Mouse (Mus musculus) lung, embryonic 16.5 days (tissue): ENCODE measurements at regions not wholly inside any gene's neighbourhood (a gene's known extent, or its start where the extent isn't known, plus 50 kb on each side); places are given as distances from the start of the nearest gene placed in this dataset.

Experiments
- ATAC-seq: fragments of 200-750 bp; cut with Nextera tagmentation; 2 replicates; pipeline ENCODE4 v1.8.0; 2017; ENCODE audit warnings: low read depth, mild to moderate bottlenecking, moderate library complexity
- H3K27ac ChIP-seq: fragments of 300-500 bp; sonication (generic); 2 replicates; pipeline ENCODE4 v1.5.1; 2014; ENCODE audit warnings: mild to moderate bottlenecking, control low read depth, low read length
- H3K27me3 ChIP-seq: fragments of 300-500 bp; sonication (generic); 2 replicates; pipeline ENCODE4 v1.6.1; 2014; ENCODE audit warnings: low read depth, low read length, mixed read lengths; ENCODE audit not compliant: control insufficient read depth, insufficient read depth
- H3K36me3 ChIP-seq: fragments of 300-500 bp; sonication (generic); 2 replicates; pipeline ENCODE4 v1.6.1; 2014; ENCODE audit warnings: low read length; ENCODE audit not compliant: control insufficient read depth, insufficient read depth
- H3K4me1 ChIP-seq: fragments of 300-500 bp; sonication (generic); replicated peaks from 2 replicates; pipeline ENCODE4 v1.6.1; 2014; ENCODE audit warnings: low read length, mixed read lengths; ENCODE audit not compliant: control insufficient read depth, insufficient read depth
- H3K4me2 ChIP-seq: fragments of 300-500 bp; sonication (generic); 2 replicates; pipeline ENCODE4 v1.6.1; 2014; ENCODE audit warnings: low read depth, low read length, control low read depth
- H3K4me3 ChIP-seq: fragments of 300-500 bp; sonication (generic); 2 replicates; pipeline ENCODE4 v1.5.1; 2014; ENCODE audit warnings: mild to moderate bottlenecking, low read length, control low read depth
- H3K9ac ChIP-seq: fragments of 300-500 bp; sonication (generic); 2 replicates; pipeline ENCODE4 v1.6.1; 2014; ENCODE audit warnings: low read length, control low read depth
- H3K9me3 ChIP-seq: fragments of 300-500 bp; sonication (generic); 2 replicates; pipeline ENCODE4 v1.6.1; 2016; ENCODE audit warnings: low read length; ENCODE audit not compliant: control insufficient read depth
- WGBS: fragments of 180-500 bp; shearing (Covaris S2); extraction: QIAGEN DNeasy Blood & Tissue Kit; methylation state at CpG from one replicate; pipeline ENCODE4 v1.1.7; 2014; 5-methylcytosine and 5-hydroxymethylcytosine counted together

GRCm38 (mm10) chr5:111506821-111507220 is 89.7 kb downstream of the Mn1 start:
- no peaks in the 10 kb centered on the region for H3K36me3 ChIP-seq
- H3K9ac ChIP-seq = no peak overlapping the region
- no peak overlapping the region for H3K4me2 ChIP-seq
- H3K27ac ChIP-seq = peak overlapping the region; percentile 78
- no peaks in the 10 kb centered on the region for H3K9me3 ChIP-seq
- 27% methylated on average over 6 of the region's 6 CpGs for WGBS
- H3K4me1 ChIP-seq = peaks cover 35% of the 10 kb centered on the region
- no peaks in the 10 kb centered on the region for H3K27me3 ChIP-seq
- H3K4me3 ChIP-seq = no peak overlapping the region
- ATAC-seq = peak; percentile 62

DNA sequence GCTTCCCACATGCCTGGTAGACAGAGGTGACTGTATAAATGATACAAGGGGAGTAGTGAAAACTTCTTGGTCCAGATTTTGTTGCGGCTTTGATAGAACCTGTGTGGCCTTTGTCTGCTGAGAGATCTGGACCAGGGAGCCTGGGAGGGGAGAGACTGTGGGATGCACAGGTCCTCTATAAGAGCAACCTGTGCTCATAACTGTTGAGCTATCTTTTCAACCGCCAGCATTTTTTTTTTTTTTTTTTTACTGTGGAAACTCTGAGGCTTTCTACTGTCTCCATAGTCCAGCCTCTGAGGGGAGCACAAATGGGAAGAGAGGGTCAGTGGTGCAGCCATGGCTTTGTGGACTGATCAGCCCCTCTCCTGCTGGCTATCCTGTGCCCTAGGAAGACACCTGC is 90.2 kb downstream of the Mn1 start:
- Histone ChIP-seq H3K27me3 (no peaks in the 10 kb centered on the region), H3K36me3 (no peaks in the 10 kb centered on the region), H3K4me3 (no peak overlapping the region), H3K4me1 (peaks cover 38% of the 10 kb centered on the region), H3K9ac (no peak overlapping the region), H3K27ac (peak overlapping the region; percentile 78), H3K4me2 (no peak overlapping the region), H3K9me3 (no peaks in the 10 kb centered on the region)
- WGBS = 88% methylated on average over 2 of the region's 2 CpGs
- no peak for ATAC-seq

- H3K9me3 ChIP-seq = no peaks in the 10 kb centered on the region
- H3K4me1 ChIP-seq = peaks cover 39% of the 10 kb centered on the region
- no peaks in the 10 kb centered on the region for H3K27me3 ChIP-seq
- H3K4me3 ChIP-seq = peak overlapping the region; percentile 33
- H3K27ac ChIP-seq = peak overlapping the region; percentile 80
- peak overlapping the region; percentile 51 for H3K9ac ChIP-seq
- H3K4me2 ChIP-seq = peak overlapping the region; percentile 48
- peak; percentile 82 for ATAC-seq
- H3K36me3 ChIP-seq = no peaks in the 10 kb centered on the region
- 2% methylated on average over 20 of the region's 21 CpGs for WGBS
Measured at GRCm38 (mm10) chr5:111509014-111509561, 91.9 kb downstream of the Mn1 start.

DNA sequence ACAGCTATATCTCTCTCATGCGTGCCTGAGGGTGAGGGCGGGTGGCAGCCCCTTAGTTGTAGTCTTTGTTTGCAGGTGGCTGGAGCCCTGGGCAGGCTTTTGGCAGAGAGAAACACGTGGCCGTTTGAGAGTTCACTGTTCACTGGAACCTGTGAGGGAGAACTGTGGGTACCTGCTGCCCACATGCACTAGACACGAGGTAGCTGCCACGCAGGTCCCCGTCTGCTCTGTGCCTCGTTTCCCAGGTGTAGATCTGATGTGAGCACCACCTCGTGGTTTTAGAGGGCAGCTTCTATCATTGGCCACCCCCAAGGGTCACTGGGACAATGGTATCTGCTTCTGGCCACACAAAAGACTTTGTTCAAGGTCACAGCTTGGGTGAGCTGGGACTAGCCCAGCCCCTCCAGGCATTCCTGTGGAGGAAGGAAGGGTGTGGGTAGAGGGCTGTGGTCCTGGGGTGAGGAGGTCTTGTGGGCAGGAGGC is 92.5 kb downstream of the Mn1 start:
- no peaks in the 10 kb centered on the region for H3K9me3 ChIP-seq
- peak overlapping the region; percentile 48 for H3K4me2 ChIP-seq
- ATAC-seq = peak; percentile 48
- no peaks in the 10 kb centered on the region for H3K36me3 ChIP-seq
- peak overlapping the region; percentile 51 for H3K9ac ChIP-seq
- H3K27me3 ChIP-seq = no peaks in the 10 kb centered on the region
- peak overlapping the region; percentile 80 for H3K27ac ChIP-seq
- H3K4me1 ChIP-seq = peaks cover 39% of the 10 kb centered on the region
- peak overlapping the region; percentile 33 for H3K4me3 ChIP-seq
- 10% methylated on average over 9 of the region's 9 CpGs for WGBS

DNA sequence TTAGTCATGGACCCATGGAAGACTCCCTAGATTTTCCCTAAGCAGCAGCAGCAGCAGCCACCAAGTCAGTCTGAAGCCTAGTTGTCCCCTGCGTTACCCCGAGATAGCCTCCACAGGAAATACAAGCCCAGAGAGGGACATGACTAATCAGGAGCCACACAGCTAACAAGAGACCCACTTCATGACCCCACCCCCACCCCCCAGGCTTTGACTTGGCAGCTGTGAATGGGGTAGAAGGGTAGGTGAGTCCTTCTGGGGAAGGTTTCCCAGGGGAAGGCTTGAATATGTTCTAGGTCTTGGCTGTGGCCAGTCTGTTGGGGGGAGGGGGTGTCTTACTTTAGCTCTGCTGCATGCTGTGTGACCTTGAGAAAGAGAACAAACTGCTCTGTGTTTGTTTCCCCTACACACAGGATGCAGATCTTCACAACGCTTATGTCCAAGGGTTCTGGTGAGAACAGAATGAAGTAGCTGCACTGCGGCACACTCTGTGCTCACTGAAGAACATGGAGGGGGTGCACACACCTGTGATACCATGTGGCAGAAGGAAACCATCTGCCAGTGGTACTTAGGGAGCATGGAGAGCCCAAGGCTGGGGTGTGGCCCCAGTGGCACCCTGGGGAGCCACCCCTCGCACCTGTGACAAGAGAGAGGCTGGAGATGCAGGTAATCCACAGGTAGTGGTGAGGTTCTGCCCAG is 93.2 kb downstream of the Mn1 start:
- H3K4me3 ChIP-seq = no peak overlapping the region
- ATAC-seq = no peak
- no peaks in the 10 kb centered on the region for H3K27me3 ChIP-seq
- H3K4me2 ChIP-seq = no peak overlapping the region
- peaks cover 39% of the 10 kb centered on the region for H3K4me1 ChIP-seq
- 59% methylated on average over 5 of the region's 5 CpGs for WGBS
- H3K9ac ChIP-seq = no peak overlapping the region
- no peaks in the 10 kb centered on the region for H3K36me3 ChIP-seq
- H3K27ac ChIP-seq = peak overlapping the region; percentile 80
- H3K9me3 ChIP-seq = no peaks in the 10 kb centered on the region

DNA sequence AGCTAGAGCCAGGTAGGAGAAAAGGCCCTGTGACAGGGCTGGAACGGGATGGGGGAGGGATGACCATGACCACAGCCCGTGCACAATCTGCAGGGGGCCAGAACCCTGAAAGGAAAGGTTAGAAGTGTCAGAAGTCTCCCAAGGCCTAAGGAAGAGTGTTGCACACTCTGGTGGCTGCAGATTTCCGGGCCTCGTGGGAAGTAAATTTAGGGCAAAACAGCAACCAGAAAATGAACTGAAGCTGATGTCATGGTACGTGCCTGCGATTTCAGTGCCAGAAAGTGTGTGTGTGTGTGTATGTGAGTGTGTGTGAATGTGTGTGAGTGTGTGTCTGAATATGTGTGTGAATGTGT is 93.7 kb downstream of the Mn1 start:
- H3K27me3 ChIP-seq = no peaks in the 10 kb centered on the region
- no peak overlapping the region for H3K9ac ChIP-seq
- 55% methylated on average over 6 of the region's 6 CpGs for WGBS
- ATAC-seq = no peak
- H3K9me3 ChIP-seq = no peaks in the 10 kb centered on the region
- H3K4me2 ChIP-seq = no peak overlapping the region
- H3K36me3 ChIP-seq = no peaks in the 10 kb centered on the region
- no peak overlapping the region for H3K4me3 ChIP-seq
- peaks cover 39% of the 10 kb centered on the region for H3K4me1 ChIP-seq
- H3K27ac ChIP-seq = no peak overlapping the region

- WGBS = 10% methylated on average over 10 of the region's 10 CpGs
- no peak for ATAC-seq
- no peaks in the 10 kb centered on the region for H3K27me3 ChIP-seq
- H3K9me3 ChIP-seq = no peaks in the 10 kb centered on the region
- peak overlapping the region; percentile 18; the same call in 1 of the 2 replicates for H3K9ac ChIP-seq
- H3K4me3 ChIP-seq = no peak overlapping the region
- H3K27ac ChIP-seq = no peak overlapping the region
- H3K36me3 ChIP-seq = no peaks in the 10 kb centered on the region
- no peak overlapping the region for H3K4me2 ChIP-seq
- peaks cover 30% of the 10 kb centered on the region for H3K4me1 ChIP-seq
Measured at GRCm38 (mm10) chr5:111511982-111512381, 94.8 kb downstream of the Mn1 start.

GRCm38 (mm10) chr5:111513976-111514375 is 96.8 kb downstream of the Mn1 start:
- WGBS = 62% methylated on average over 6 of the region's 6 CpGs
- no peaks in the 10 kb centered on the region for H3K9me3 ChIP-seq
- H3K4me1 ChIP-seq = peaks cover 18% of the 10 kb centered on the region
- no peak overlapping the region for H3K27ac ChIP-seq
- ATAC-seq = no peak
- no peaks in the 10 kb centered on the region for H3K27me3 ChIP-seq
- H3K9ac ChIP-seq = no peak overlapping the region
- no peak overlapping the region for H3K4me2 ChIP-seq
- H3K4me3 ChIP-seq = no peak overlapping the region
- no peaks in the 10 kb centered on the region for H3K36me3 ChIP-seq

DNA sequence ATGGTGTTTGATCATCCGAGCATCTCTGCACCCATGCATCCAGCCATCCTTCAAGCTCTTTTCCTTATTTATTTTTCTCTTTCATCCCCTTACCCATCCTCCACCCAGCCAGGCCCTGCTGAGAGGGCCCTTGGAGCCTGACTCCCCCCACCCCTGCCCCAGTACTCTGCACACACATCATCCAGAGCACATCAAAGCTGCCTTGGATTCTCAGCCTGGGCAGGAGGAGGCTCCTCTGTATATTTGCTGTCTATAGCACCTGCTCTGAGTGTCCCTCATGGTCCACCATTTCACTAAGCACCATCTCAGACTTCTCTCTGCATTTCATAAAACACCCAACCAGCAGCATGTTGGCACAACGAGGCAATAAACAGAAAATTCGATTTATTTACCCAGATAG is 101.9 kb downstream of the Mn1 start:
- H3K4me3 ChIP-seq = no peak overlapping the region
- ATAC-seq = no peak
- no peaks in the 10 kb centered on the region for H3K27me3 ChIP-seq
- H3K4me1 ChIP-seq = peaks cover 4% of the 10 kb centered on the region; the same call in 1 of the 2 replicates
- H3K9me3 ChIP-seq = no peaks in the 10 kb centered on the region
- 40% methylated on average over 3 of the region's 3 CpGs for WGBS
- H3K9ac ChIP-seq = no peak overlapping the region
- H3K4me2 ChIP-seq = no peak overlapping the region
- H3K27ac ChIP-seq = no peak overlapping the region
- H3K36me3 ChIP-seq = no peaks in the 10 kb centered on the region
